Mouse (Mus musculus) liver, embryonic 13.5 days (tissue): ENCODE measurements around the gene Kif6. TPM values are rescaled to one million over a fixed set of nuclear protein-coding genes. Genes with fewer than 3 reads are reported as not detected.

Experiments used
- ATAC-seq: fragments of 200-750 bp; cut with Nextera tagmentation; 2 replicates; pipeline ENCODE4 v1.8.0; 2017; ENCODE audit warnings: low read depth, mild to moderate bottlenecking, moderate number of reproducible peaks, moderate library complexity
- DNase-seq: peaks from one replicate; pipeline ENCODE4 v3.0.0; 2022
- H3K27ac ChIP-seq: fragments of 300-500 bp; sonication (generic); 2 replicates; pipeline ENCODE4 v1.5.1; 2015; ENCODE audit warnings: moderate library complexity, mild to moderate bottlenecking, inconsistent platforms
- H3K27me3 ChIP-seq: fragments of 300-500 bp; sonication (generic); 2 replicates; pipeline ENCODE4 v1.6.1; 2015; ENCODE audit warnings: mild to moderate bottlenecking, inconsistent platforms
- H3K36me3 ChIP-seq: fragments of 300-500 bp; sonication (generic); 2 replicates; pipeline ENCODE4 v1.6.1; 2015; ENCODE audit warnings: mild to moderate bottlenecking, inconsistent platforms
- H3K4me1 ChIP-seq: fragments of 300-500 bp; sonication (generic); replicated peaks from 2 replicates; pipeline ENCODE4 v1.6.1; 2015; ENCODE audit warnings: inconsistent platforms
- H3K4me2 ChIP-seq: fragments of 300-500 bp; sonication (generic); 2 replicates; pipeline ENCODE4 v1.6.1; 2015; ENCODE audit warnings: inconsistent platforms, mild to moderate bottlenecking, moderate library complexity
- H3K4me3 ChIP-seq: fragments of 300-500 bp; sonication (generic); replicated peaks from 2 replicates; pipeline ENCODE4 v1.5.1; 2015; ENCODE audit warnings: mild to moderate bottlenecking, inconsistent platforms
- H3K9ac ChIP-seq: fragments of 300-500 bp; sonication (generic); 2 replicates; pipeline ENCODE4 v1.6.1; 2015; ENCODE audit warnings: mild to moderate bottlenecking, inconsistent platforms
- H3K9me3 ChIP-seq: fragments of 300-500 bp; sonication (generic); replicated peaks from 2 replicates; pipeline ENCODE4 v1.6.1; 2016; ENCODE audit warnings: inconsistent platforms
- WGBS: fragments of 180-500 bp; shearing (Covaris S2); methylation state at CpG from one replicate; pipeline ENCODE4 v1.1.7; 2015; ENCODE audit not compliant: insufficient replicate concordance; 5-methylcytosine and 5-hydroxymethylcytosine counted together
- polyA plus RNA-seq: library from polyadenylated mRNA; unstranded; fragments of >200 nt; fragmentation: Nextera tagmentation; extraction: Ambion mirVana; gene quantifications from 2 replicates; pipeline ENCODE4 v1.2.1, GENCODE M21; 2015

Gene Kif6
- polyA plus RNA-seq, 1 experiment from 2014 or later = 0.10 TPM

DNA sequence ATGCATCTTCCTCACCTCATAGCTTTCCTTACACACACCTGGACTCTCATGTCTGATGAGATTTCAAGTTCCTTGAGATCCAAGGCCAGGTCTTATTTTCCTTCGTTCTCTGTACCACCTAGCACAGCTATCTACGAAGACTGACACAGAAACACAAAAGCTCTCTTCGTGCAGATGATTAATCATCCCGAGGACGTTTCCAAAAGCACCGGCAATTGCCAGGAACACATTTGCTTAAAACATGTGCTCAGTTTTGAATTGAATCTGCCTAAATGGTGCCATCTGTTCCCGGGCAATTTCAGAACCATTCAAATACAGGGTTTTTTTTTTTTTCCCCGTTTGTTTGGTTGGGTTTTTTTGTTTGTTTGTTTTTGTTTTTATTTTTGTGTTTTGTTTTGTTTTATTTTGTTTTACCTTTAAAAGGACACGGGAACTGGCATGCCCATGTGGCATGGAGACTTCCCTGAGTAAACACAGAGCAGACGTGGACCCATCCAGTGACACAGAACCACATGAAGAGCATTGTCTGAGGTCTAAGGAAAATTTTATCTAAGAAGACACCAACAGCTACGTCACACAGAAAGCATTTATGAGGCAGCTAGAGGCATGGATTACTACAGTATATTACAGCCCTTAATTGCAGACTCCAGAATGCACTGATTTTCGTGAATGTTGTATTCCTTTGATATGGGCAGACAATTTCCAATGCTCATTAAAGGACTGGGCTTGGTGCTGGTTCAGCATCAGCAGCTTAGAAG, 88.7 kb downstream of the Kif6 start:
- Histone ChIP-seq H3K4me2 (no peak overlapping the region), H3K4me1 (no peaks in the 10 kb centered on the region), H3K9ac (no peak overlapping the region), H3K4me3 (no peak overlapping the region), H3K36me3 (no peaks in the 10 kb centered on the region), H3K27ac (no peak overlapping the region), H3K9me3 (no peaks in the 10 kb centered on the region), H3K27me3 (no peaks in the 10 kb centered on the region)
- no peak for DNase-seq
- 57% methylated on average over 12 of the region's 12 CpGs for WGBS
- no peak for ATAC-seq

DNA sequence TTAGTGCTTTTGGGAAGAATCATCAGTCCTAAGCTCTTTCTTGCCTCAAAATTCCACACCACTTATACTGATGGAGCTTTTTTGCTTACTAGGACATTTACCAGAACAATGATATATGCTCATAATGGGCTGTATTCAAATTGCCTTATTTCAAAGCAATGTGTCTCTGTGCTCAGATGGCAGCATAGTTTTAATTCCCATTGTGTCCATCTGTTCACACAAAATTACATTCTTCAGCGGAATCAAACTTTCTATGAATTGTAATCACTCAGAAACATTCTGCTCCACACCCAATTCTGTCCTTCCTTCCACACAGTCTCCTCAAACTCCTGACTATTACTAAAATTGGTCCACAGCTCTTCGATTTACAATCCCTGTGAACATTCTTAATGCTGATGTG, 94.3 kb downstream of the Kif6 start:
- no peak for DNase-seq
- Histone ChIP-seq H3K9ac (no peak overlapping the region), H3K9me3 (no peaks in the 10 kb centered on the region), H3K27ac (no peak overlapping the region), H3K4me3 (no peak overlapping the region), H3K4me1 (no peaks in the 10 kb centered on the region), H3K36me3 (no peaks in the 10 kb centered on the region), H3K4me2 (no peak overlapping the region), H3K27me3 (no peaks in the 10 kb centered on the region)
- 52% methylated on average over 2 of the region's 2 CpGs for WGBS
- no peak for ATAC-seq

DNA sequence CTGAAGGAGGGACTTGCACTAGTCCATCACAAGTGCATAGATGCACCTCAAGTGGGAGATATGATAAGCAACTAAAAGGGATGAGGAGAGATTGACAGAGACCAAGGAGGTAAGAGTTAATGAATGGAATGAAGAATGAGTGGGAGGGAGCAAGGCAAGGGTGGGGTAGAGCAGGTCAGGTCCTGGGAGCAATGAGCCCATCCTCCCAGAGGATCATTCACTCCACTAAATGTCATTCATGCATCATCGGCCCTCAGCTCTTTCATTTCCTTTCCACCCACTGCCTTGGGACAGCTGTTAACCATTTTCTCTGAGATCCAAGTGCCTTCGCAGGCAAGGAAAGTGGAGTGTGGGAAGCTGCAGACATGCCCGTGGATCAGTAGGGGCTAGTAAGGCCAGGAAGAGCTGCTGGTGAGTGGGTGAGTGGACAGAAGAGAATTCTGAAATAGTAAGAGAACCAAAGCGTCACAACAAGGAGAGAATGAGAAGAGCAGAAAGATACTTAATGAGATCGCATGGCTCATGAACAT, 95.2 kb downstream of the Kif6 start:
- Histone ChIP-seq H3K27me3 (no peaks in the 10 kb centered on the region), H3K36me3 (no peaks in the 10 kb centered on the region), H3K27ac (no peak overlapping the region), H3K4me1 (no peaks in the 10 kb centered on the region), H3K4me2 (no peak overlapping the region), H3K9me3 (no peaks in the 10 kb centered on the region), H3K4me3 (no peak overlapping the region), H3K9ac (no peak overlapping the region)
- DNase-seq (no peak), ATAC-seq (no peak)
- 74% methylated on average over 5 of the region's 5 CpGs for WGBS

DNA sequence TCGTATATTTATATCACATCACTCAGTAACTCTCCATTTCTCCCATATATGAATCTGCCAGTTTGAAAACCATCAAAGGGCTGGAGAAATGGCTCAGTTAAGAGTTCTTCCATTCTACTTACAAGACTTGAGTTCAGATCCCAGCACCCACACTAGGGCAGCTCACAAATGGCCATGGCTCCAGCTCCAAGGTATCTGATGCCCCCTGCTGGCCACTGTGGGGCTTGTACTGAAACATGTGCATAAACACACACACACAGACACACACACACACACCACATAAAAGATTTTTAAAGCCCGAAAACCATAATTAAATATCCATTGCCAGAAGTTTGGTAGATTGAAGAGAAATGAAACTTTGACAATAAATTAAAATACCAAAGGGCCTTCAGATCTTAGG, 111.3 kb downstream of the Kif6 start:
- no peak overlapping the region for H3K4me3 ChIP-seq
- H3K4me1 ChIP-seq = no peaks in the 10 kb centered on the region
- no peaks in the 10 kb centered on the region for H3K27me3 ChIP-seq
- no peak overlapping the region for H3K9ac ChIP-seq
- ATAC-seq = no peak
- no peaks in the 10 kb centered on the region for H3K9me3 ChIP-seq
- DNase-seq = no peak
- 78% methylated on average over 2 of the region's 2 CpGs for WGBS
- H3K36me3 ChIP-seq = no peaks in the 10 kb centered on the region
- H3K27ac ChIP-seq = no peak overlapping the region
- H3K4me2 ChIP-seq = no peak overlapping the region

DNA sequence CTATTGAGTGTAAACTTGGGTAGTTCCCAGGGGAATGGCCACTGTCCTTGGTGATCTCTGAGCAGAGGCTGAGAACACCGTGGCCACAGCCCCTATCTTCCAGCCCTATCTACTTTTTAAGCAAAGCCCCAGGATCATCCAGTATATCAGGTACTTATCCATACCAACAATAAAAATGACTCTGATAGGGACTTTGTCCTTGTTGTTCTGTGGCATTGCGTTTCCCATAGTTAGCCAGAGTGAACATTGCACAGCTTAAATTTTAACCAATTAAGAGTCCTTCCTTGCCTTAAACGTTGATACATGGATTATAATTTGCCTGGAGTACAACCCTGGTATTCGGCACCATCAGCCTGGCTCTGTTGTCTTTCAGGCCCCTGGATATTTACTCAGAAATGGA, 112.0 kb downstream of the Kif6 start:
- DNase-seq (no peak), ATAC-seq (no peak)
- H3K4me2 ChIP-seq = no peak overlapping the region
- H3K9ac ChIP-seq = no peak overlapping the region
- H3K4me1 ChIP-seq = no peaks in the 10 kb centered on the region
- no peak overlapping the region for H3K27ac ChIP-seq
- H3K4me3 ChIP-seq = no peak overlapping the region
- no peaks in the 10 kb centered on the region for H3K36me3 ChIP-seq
- 61% methylated on average over 4 of the region's 4 CpGs for WGBS
- H3K27me3 ChIP-seq = no peaks in the 10 kb centered on the region
- H3K9me3 ChIP-seq = no peaks in the 10 kb centered on the region

DNA sequence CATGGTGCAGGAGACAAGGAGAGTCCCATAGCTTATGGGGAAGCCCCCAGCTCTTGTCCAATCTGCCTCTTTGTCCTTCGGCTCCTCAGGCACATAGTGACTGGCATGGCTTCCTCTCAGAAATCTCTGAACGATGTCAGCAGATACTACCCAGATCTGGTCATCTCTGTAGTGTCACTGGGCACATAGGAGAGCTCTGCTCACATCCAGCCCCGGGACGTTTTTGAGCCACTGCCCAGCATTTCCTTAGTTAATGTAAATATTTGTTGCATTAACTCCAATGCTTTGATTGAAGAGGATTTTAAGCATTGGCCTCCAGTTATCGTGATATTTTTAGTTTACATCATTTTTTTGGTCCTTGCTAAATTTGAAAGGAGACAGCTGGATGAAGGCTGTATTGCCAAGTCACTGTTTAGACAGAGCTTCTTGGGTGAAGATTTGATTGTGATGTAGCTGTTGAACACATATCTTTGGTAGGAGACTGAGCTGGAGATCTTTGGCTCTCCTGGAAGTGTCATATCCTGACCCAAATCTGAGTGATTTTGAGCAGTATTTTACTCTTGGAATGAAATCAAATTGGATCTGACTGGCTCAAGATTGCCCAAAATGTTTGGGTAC, 112.6 kb downstream of the Kif6 start:
- Histone ChIP-seq H3K36me3 (no peaks in the 10 kb centered on the region), H3K27me3 (no peaks in the 10 kb centered on the region), H3K9me3 (no peaks in the 10 kb centered on the region), H3K27ac (no peak overlapping the region), H3K4me3 (no peak overlapping the region), H3K4me2 (no peak overlapping the region), H3K9ac (no peak overlapping the region), H3K4me1 (no peaks in the 10 kb centered on the region)
- 58% methylated on average over 5 of the region's 5 CpGs for WGBS
- DNase-seq (no peak), ATAC-seq (no peak)

DNA sequence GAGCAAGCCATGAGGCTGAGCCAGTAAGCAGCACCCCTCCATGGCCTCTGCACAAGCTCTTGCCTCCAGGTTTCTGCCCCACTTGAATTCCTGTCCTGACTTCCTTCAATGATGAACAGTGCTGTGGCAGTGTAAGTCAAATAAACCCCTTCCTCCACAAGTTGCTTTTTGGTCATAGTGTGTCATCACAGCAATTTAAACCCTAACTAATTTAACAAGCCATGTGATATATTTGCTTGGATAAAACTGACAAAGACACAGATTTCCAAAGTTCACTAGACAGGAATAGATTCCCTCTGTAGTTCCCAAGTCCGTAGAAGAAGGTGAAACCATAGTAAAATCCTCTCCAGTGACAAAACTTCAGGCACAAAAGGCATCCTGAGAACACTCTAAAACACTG, 114.9 kb downstream of the Kif6 start:
- Histone ChIP-seq H3K27ac (no peak overlapping the region), H3K36me3 (no peaks in the 10 kb centered on the region), H3K4me3 (no peak overlapping the region), H3K9ac (no peak overlapping the region), H3K27me3 (no peaks in the 10 kb centered on the region), H3K9me3 (no peaks in the 10 kb centered on the region), H3K4me1 (no peaks in the 10 kb centered on the region), H3K4me2 (no peak overlapping the region)
- DNase-seq (no peak), ATAC-seq (no peak)
- WGBS = 43% methylated on average over 1 of the region's 1 CpGs

DNA sequence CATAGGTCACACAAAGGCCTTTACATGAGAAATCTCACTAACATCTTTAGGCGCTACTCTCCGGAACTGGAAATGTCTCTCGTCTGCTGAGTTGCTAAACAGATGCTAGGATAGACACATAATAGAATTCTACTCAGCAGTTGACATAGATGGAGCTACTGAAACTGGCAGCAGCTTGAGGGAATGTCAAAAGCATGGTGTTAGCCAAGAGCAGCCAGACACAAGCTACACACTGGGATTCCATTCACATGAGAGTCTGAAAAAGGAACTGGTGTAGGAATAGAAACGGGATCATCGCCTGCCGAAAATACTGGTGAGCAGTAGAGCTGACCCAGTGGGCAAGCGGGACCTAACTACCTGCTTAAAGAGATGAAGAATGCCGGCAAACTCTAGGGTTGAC, 117.8 kb downstream of the Kif6 start:
- no peak overlapping the region for H3K9ac ChIP-seq
- H3K27ac ChIP-seq = no peak overlapping the region
- no peak overlapping the region for H3K4me3 ChIP-seq
- WGBS = 79% methylated on average over 8 of the region's 8 CpGs
- no peak overlapping the region for H3K4me2 ChIP-seq
- no peaks in the 10 kb centered on the region for H3K9me3 ChIP-seq
- ATAC-seq (no peak), DNase-seq (no peak)
- no peaks in the 10 kb centered on the region for H3K4me1 ChIP-seq
- no peaks in the 10 kb centered on the region for H3K36me3 ChIP-seq
- no peaks in the 10 kb centered on the region for H3K27me3 ChIP-seq

DNA sequence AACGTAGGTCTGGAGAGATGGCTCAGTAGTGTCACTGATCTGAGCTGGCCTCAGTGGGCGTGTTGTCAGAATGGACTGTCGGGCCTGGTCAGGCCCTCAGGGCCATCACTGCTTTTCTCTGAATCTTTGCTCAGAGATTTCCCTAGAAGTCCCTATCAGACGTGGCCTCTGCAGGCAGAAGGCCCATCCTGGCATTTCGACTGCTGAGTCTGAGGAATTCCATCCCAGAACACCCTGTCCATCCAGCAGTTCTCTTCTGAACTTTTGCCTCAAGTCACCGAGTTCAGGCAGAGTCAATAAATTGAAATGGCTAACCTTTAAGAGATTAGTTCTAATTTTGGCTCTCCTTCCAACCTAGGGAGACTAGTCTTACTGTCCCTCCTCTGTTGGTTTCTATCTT, 119.1 kb downstream of the Kif6 start:
- DNase-seq (no peak), ATAC-seq (no peak)
- 60% methylated on average over 6 of the region's 6 CpGs for WGBS

DNA sequence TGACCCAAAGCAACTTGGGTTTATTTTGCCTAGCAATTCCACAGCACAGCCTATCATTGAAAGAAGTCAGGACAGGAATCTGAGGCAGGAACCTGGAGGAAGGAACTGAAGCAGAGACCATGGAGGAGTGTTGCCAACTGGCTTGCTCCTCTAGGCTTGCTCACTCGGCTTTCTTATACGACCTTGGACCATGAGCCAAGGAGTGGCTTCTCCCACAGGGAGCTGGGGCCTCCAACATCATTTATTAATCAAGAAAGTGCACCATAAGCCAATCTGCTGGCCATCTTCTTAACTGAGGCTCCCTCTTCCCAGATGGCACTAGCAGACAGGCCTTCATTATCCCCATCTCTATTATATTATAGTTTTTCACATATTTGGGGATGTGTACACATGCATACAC, 119.8 kb downstream of the Kif6 start:
- no peak overlapping the region for H3K27ac ChIP-seq
- H3K9ac ChIP-seq = no peak overlapping the region
- no peak for DNase-seq
- H3K4me1 ChIP-seq = no peaks in the 10 kb centered on the region
- 57% methylated on average over 2 of the region's 2 CpGs for WGBS
- H3K36me3 ChIP-seq = no peaks in the 10 kb centered on the region
- no peaks in the 10 kb centered on the region for H3K9me3 ChIP-seq
- H3K4me3 ChIP-seq = no peak overlapping the region
- H3K4me2 ChIP-seq = no peak overlapping the region
- H3K27me3 ChIP-seq = no peaks in the 10 kb centered on the region
- no peak for ATAC-seq

More for the DNA sequence above, 119.1 kb downstream of the Kif6 start:
- no peak overlapping the region for H3K27ac ChIP-seq
- H3K9me3 ChIP-seq = no peaks in the 10 kb centered on the region
- no peak overlapping the region for H3K4me2 ChIP-seq
- no peak overlapping the region for H3K4me3 ChIP-seq
- no peaks in the 10 kb centered on the region for H3K4me1 ChIP-seq
- H3K36me3 ChIP-seq = no peaks in the 10 kb centered on the region
- no peak overlapping the region for H3K9ac ChIP-seq
- H3K27me3 ChIP-seq = no peaks in the 10 kb centered on the region

DNA sequence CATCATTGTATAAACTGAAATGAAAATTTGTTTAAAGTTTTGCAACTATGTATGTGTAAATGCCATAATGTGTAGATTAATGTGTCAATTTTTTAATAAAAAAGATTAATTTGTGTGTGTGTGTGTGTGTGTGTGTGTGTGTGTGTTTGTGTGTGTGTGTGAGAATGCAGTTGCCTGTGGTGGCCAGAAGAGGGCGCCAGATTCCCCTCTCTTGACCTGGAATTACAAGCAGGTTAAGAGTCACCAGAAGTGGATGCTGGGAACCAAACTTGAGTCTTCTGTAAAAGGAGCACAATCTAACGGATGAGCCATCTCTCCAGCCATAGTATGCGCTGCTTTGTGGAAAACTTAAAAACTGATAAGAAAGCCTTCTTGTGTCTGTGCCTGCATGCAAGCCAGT, 121.4 kb downstream of the Kif6 start:
- H3K4me3 ChIP-seq = no peak overlapping the region
- H3K36me3 ChIP-seq = no peaks in the 10 kb centered on the region
- H3K9me3 ChIP-seq = no peaks in the 10 kb centered on the region
- H3K4me1 ChIP-seq = no peaks in the 10 kb centered on the region
- H3K27ac ChIP-seq = no peak overlapping the region
- ATAC-seq (no peak), DNase-seq (no peak)
- no peaks in the 10 kb centered on the region for H3K27me3 ChIP-seq
- no peak overlapping the region for H3K9ac ChIP-seq
- WGBS = 62% methylated on average over 3 of the region's 3 CpGs
- H3K4me2 ChIP-seq = no peak overlapping the region

DNA sequence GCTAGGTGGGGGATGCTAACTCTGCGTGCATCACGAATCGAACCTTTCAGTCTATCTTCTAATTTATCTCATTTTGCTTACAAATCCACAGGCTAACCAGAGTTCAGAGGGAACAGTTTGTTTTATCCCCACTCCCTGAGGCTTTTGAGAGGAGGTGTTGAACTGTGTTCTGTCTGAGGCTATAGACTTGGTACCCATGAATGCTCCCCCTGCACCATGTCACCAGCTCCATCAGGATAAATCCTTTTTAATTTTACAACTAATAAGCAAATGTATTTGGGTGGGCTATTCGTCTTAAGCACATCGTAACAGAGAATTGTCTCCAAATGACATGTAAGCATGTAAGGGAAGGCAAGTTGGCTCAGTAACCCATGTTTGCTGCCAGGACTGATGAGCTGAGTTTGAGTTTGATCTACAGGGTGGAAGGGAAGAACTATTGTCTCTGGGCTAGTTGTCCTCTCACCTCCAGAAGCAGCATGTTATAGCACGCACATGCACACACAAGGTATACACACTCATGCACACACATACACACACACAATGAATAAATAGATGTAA, 122.4 kb downstream of the Kif6 start:
- no peaks in the 10 kb centered on the region for H3K27me3 ChIP-seq
- WGBS = 80% methylated on average over 6 of the region's 6 CpGs
- H3K27ac ChIP-seq = no peak overlapping the region
- H3K9me3 ChIP-seq = no peaks in the 10 kb centered on the region
- DNase-seq = no peak
- H3K4me2 ChIP-seq = no peak overlapping the region
- no peaks in the 10 kb centered on the region for H3K36me3 ChIP-seq
- no peak for ATAC-seq
- H3K4me1 ChIP-seq = no peaks in the 10 kb centered on the region
- no peak overlapping the region for H3K4me3 ChIP-seq
- H3K9ac ChIP-seq = no peak overlapping the region
